12 mouse cellular contexts compared by ENCODE assay signal in the genomic region with DNA sequence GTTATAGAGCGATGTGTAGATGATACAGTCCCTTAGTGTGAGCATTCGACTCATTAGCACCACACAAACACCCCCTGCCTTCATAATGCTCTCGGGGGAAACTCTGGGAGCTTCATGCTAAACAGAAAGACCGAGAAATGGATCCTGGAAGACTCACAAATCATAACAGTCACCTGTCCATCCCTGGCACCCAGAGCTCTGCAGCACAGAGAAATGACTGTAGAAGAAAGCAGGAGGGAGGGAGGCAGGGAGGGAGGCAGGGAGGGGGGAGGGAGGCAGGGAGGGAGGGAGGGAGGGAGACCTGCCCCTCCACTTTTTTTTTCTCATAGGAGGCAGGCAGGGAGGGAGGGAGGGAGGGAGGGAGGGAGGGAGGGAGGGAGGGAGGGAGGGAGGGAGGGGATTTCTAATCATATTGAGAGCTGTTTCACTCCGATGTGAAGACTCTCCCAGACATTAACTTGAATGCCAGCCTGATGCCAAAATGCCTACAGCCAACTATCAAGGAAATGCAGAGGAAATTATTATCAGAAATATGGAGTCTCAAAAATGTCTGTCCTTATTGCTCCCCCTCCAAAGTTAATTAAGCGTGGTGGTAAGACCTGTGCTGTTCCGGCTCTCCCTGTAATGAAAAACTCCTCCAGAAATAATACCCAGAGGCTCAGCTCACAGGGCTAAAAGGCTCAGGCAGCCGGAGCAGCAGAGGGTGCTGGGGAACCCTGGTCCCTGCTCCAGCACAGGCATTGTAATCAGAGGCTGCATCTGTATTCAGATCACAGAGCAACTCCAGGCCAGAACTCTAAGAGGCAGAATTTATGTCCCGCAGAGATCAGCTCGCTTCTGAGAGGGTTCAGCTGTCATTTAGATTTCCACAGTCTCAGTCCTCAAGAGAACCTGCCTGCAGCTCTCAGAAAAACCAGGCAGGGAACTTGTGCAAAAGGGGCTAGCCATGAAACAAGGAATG. TPM values are rescaled to one million over a fixed set of nuclear protein-coding genes. Genes with fewer than 3 reads are reported as not detected.
DNase-seq lines count a peak whose midpoint lies in the region; ATAC-seq and TF ChIP-seq lines count a peak whose summit lies in the region.
"Had no signal": no experiment of that assay in that cellular context is flagged by ENCODE, and none has a peak within 500 bp of the region (broad histone marks: within the 10 kb centered on the region; RNA-seq: fewer than 3 reads in every experiment).

No protein-coding gene starts in this region.

- ATAC-seq in hindbrain, postnatal 0 days, result peak; percentile 91
- ATAC-seq in midbrain, embryonic 13.5 days, result peak; percentile 94

- intact Hi-C loops in heart, postnatal 25 days (cut with DNase I), result no loop called here

- H3K4me3 ChIP-seq in hindbrain, postnatal 0 days (ENCODE audit: low read length), result no peak overlapping the region
- H3K4me3 ChIP-seq in midbrain, embryonic 13.5 days (replicated peaks), result no peak overlapping the region

- 17% methylated on average over 10 of the region's 10 CpGs for WGBS in hindbrain, postnatal 0 days
- 15% methylated on average over 10 of the region's 10 CpGs for WGBS in midbrain, embryonic 13.5 days

- no peak overlapping the region for H3K4me2 ChIP-seq in hindbrain, postnatal 0 days (ENCODE audit: low read depth, low read length)
- peak overlapping the region; percentile 32 for H3K4me2 ChIP-seq in midbrain, embryonic 13.5 days (replicated peaks)

- H3K36me3 ChIP-seq in hindbrain, postnatal 0 days (ENCODE audit: insufficient read depth, low read length), result no peaks in the 10 kb centered on the region
- H3K36me3 ChIP-seq in midbrain, embryonic 13.5 days, result no peaks in the 10 kb centered on the region

- peaks cover 11% of the 10 kb centered on the region for H3K4me1 ChIP-seq in hindbrain, postnatal 0 days (ENCODE audit: insufficient read depth, low read length)
- H3K4me1 ChIP-seq in midbrain, embryonic 13.5 days (replicated peaks), result peaks cover 45% of the 10 kb centered on the region

- peak; percentile 79 for DNase-seq in brain, adult 2 months (ENCODE audit: low read depth, low spot score)
- peak; percentile 38 for DNase-seq in embryo, embryonic 11.5 days (ENCODE audit: low read depth, low spot score)
- peak; percentile 86 for DNase-seq in hindbrain, postnatal 0 days (ENCODE audit: low spot score)
- no peak for DNase-seq in heart, postnatal 25 days (ENCODE audit: low spot score)
- no peak for DNase-seq in Muller cell, postnatal 12 days (ENCODE audit: inconsistent ontology term)
- no peak for DNase-seq in ovary, adult 18-20 months (ENCODE audit: low spot score)
- DNase-seq: heart, postnatal 10 days; right cerebral cortex, postnatal 14 days; thymus, postnatal 14 days had no signal

- no peak overlapping the region for H3K9ac ChIP-seq in hindbrain, postnatal 0 days (replicated peaks; ENCODE audit: low read length)
- H3K9ac ChIP-seq in midbrain, embryonic 13.5 days (replicated peaks), result 0 out of 2 replicates have a peak overlapping the region, but pooled peaks have one; percentile 2

- peak overlapping the region; percentile 61 for H3K27ac ChIP-seq in hindbrain, postnatal 0 days
- peak overlapping the region; percentile 94 for H3K27ac ChIP-seq in midbrain, embryonic 13.5 days

- no peaks in the 10 kb centered on the region for H3K9me3 ChIP-seq in hindbrain, postnatal 0 days (ENCODE audit: low read length)
- H3K9me3 ChIP-seq in midbrain, embryonic 13.5 days, result no peaks in the 10 kb centered on the region

- TF ChIP-seq CTCF in hindbrain, postnatal 0 days (IDR thresholded peaks at IDR 0.05; ENCODE audit: low read depth), result no peak; the same call in 1 of the 2 replicates

- H3K27me3 ChIP-seq in hindbrain, postnatal 0 days (ENCODE audit: insufficient read depth, low read length), result no peaks in the 10 kb centered on the region
- no peaks in the 10 kb centered on the region for H3K27me3 ChIP-seq in midbrain, embryonic 13.5 days

RNA-seq across cellular contexts. Expression of gene Hrh2, which starts 19.9 kb away (rescaled TPM):
- total RNA-seq in hindbrain, postnatal 0 days (2014; rRNA removed), result 1.8 and 2.9 TPM in 2 replicates
- polyA plus RNA-seq in hindbrain, postnatal 0 days (2015; fragmentation: Nextera tagmentation; extraction: Ambion mirVana), result 0.78 and 0.98 TPM in 2 replicates
- 0.28 and 0.40 TPM in 2 replicates for polyA plus RNA-seq in midbrain, embryonic 13.5 days (2015; fragmentation: Nextera tagmentation; extraction: Ambion mirVana)
- total RNA-seq in heart, postnatal 25 days (2021), result under 1 TPM; 0.10 to 0.28 TPM
- total RNA-seq: MEL had no signal
- polyA plus RNA-seq: limb, embryonic 11.5 days had no signal

Comparison
In these comparisons a context has a peak if more than half of its experiments do, and no peak if none do; other contexts are left out.
1. DNase-seq: peak in brain, adult 2 months (single experiment), embryo, embryonic 11.5 days (single experiment) and hindbrain, postnatal 0 days (single experiment); none in heart, postnatal 25 days (single experiment), Muller cell, postnatal 12 days (single experiment) and ovary, adult 18-20 months (single experiment).